Mouse (Mus musculus) forebrain, embryonic 11.5 days (tissue): Measurements from ENCODE around the gene Pts. TPM values are rescaled to one million over a fixed set of nuclear protein-coding genes. Genes with fewer than 3 reads are reported as not detected.

ENCODE experiments used
- ATAC-seq: fragments of 200-750 bp; cut with Nextera tagmentation; replicated peaks from 2 replicates; pipeline ENCODE4 v1.8.0; 2017; ENCODE audit warnings: moderate TSS enrichment; ENCODE audit not compliant: low FRiP score
- DNase-seq: peaks from one replicate; pipeline ENCODE4 v3.0.0-alpha.2; 2017; ENCODE audit warnings: low spot score
- H3K27ac ChIP-seq: fragments of 300-500 bp; sonication (generic); 2 replicates; pipeline ENCODE4 v1.5.1; 2014; ENCODE audit warnings: low read depth, low read length
- H3K27me3 ChIP-seq: fragments of 300-500 bp; sonication (generic); 2 replicates; pipeline ENCODE4 v1.6.1; 2014; ENCODE audit warnings: mild to moderate bottlenecking, low read length, mixed read lengths; ENCODE audit not compliant: control insufficient read depth, insufficient read depth
- H3K36me3 ChIP-seq: fragments of 300-500 bp; sonication (generic); 2 replicates; pipeline ENCODE4 v1.6.1; 2014; ENCODE audit warnings: mild to moderate bottlenecking, low read length, moderate library complexity, mixed read lengths; ENCODE audit not compliant: control insufficient read depth, insufficient read depth
- H3K4me1 ChIP-seq: fragments of 300-500 bp; sonication (generic); replicated peaks from 2 replicates; pipeline ENCODE4 v1.6.1; 2014; ENCODE audit warnings: low read length, mixed read lengths; ENCODE audit not compliant: control insufficient read depth, insufficient read depth
- H3K4me2 ChIP-seq: fragments of 300-500 bp; sonication (generic); 2 replicates; pipeline ENCODE4 v1.6.1; 2014; ENCODE audit warnings: low read depth, mild to moderate bottlenecking, low read length, moderate library complexity, mixed read lengths; ENCODE audit not compliant: severe bottlenecking
- H3K4me3 ChIP-seq: fragments of 300-500 bp; sonication (generic); 2 replicates; pipeline ENCODE4 v1.5.1; 2014; ENCODE audit warnings: low read depth, low read length
- H3K9ac ChIP-seq: fragments of 300-500 bp; sonication (generic); 2 replicates; pipeline ENCODE4 v1.6.1; 2014; ENCODE audit warnings: low read length
- H3K9me3 ChIP-seq: fragments of 300-500 bp; sonication (generic); 2 replicates; pipeline ENCODE4 v1.6.1; 2016; ENCODE audit warnings: low read length, mixed read lengths; ENCODE audit not compliant: control insufficient read depth
- WGBS: fragments of 180-500 bp; shearing (Covaris S2); extraction: QIAGEN DNeasy Blood & Tissue Kit; methylation state at CpG from one replicate; pipeline ENCODE4 v1.1.7; 2014; 5-methylcytosine and 5-hydroxymethylcytosine counted together
- polyA plus RNA-seq: library from polyadenylated mRNA; unstranded; fragments of >200 nt; fragmentation: Nextera tagmentation; extraction: Ambion mirVana; gene quantifications from 2 replicates; pipeline ENCODE4 v1.2.1, GENCODE M21; 2014

The Pts gene
- polyA plus RNA-seq, 1 experiment from 2014 or later: 93.5 TPM

GRCm38 (mm10) chr9:50522574-50522973 lies 6.0 kb downstream of the Pts start:
- no peaks in the 10 kb centered on the region for H3K4me1 ChIP-seq
- no peak overlapping the region for H3K4me3 ChIP-seq
- H3K27ac ChIP-seq: no peak overlapping the region
- H3K36me3 ChIP-seq: no peaks in the 10 kb centered on the region
- H3K27me3 ChIP-seq: no peaks in the 10 kb centered on the region
- no peak overlapping the region for H3K9ac ChIP-seq
- H3K9me3 ChIP-seq: no peaks in the 10 kb centered on the region
- WGBS: 83% methylated on average over 5 of the region's 5 CpGs
- H3K4me2 ChIP-seq: no peak overlapping the region
- no peak for ATAC-seq
- DNase-seq: no peak

GRCm38 (mm10) chr9:50521562-50521961 lies 7.0 kb downstream of the Pts start:
- WGBS: 66% methylated on average over 2 of the region's 2 CpGs
- no peak for DNase-seq

GRCm38 (mm10) chr9:50520748-50521147 lies 7.8 kb downstream of the Pts start:
- 91% methylated on average over 6 of the region's 6 CpGs for WGBS

More at GRCm38 (mm10) chr9:50521562-50521961, 7.0 kb downstream of the Pts start:
- H3K27me3 ChIP-seq: no peaks in the 10 kb centered on the region
- no peaks in the 10 kb centered on the region for H3K36me3 ChIP-seq
- H3K4me3 ChIP-seq: no peak overlapping the region
- no peaks in the 10 kb centered on the region for H3K4me1 ChIP-seq
- H3K27ac ChIP-seq: no peak overlapping the region
- no peak for ATAC-seq
- H3K4me2 ChIP-seq: no peak overlapping the region
- H3K9ac ChIP-seq: no peak overlapping the region
- no peaks in the 10 kb centered on the region for H3K9me3 ChIP-seq

GRCm38 (mm10) chr9:50518781-50519180 lies 9.7 kb downstream of the Pts start:
- Histone ChIP-seq H3K36me3 (no peaks in the 10 kb centered on the region), H3K4me3 (no peak overlapping the region), H3K4me2 (no peak overlapping the region), H3K9ac (no peak overlapping the region), H3K9me3 (no peaks in the 10 kb centered on the region), H3K4me1 (no peaks in the 10 kb centered on the region), H3K27ac (no peak overlapping the region), H3K27me3 (no peaks in the 10 kb centered on the region)
- 13% methylated on average over 2 of the region's 2 CpGs for WGBS
- ATAC-seq: no peak
- peak; percentile 67 for DNase-seq

More at GRCm38 (mm10) chr9:50520748-50521147, 7.8 kb downstream of the Pts start:
- no peak overlapping the region for H3K9ac ChIP-seq
- ATAC-seq: no peak
- no peak overlapping the region for H3K27ac ChIP-seq
- H3K4me1 ChIP-seq: no peaks in the 10 kb centered on the region
- no peak overlapping the region for H3K4me3 ChIP-seq
- no peaks in the 10 kb centered on the region for H3K27me3 ChIP-seq
- H3K4me2 ChIP-seq: no peak overlapping the region
- H3K36me3 ChIP-seq: no peaks in the 10 kb centered on the region
- H3K9me3 ChIP-seq: no peaks in the 10 kb centered on the region
- no peak for DNase-seq

- WGBS: 93% methylated on average over 5 of the region's 5 CpGs
- Histone ChIP-seq H3K27me3 (no peaks in the 10 kb centered on the region), H3K27ac (no peak overlapping the region), H3K9me3 (no peaks in the 10 kb centered on the region), H3K36me3 (no peaks in the 10 kb centered on the region), H3K4me2 (no peak overlapping the region), H3K9ac (no peak overlapping the region), H3K4me1 (no peaks in the 10 kb centered on the region), H3K4me3 (no peak overlapping the region)
- ATAC-seq: no peak
- no peak for DNase-seq
Observed at GRCm38 (mm10) chr9:50515462-50515861, 13.1 kb downstream of the Pts start.

GRCm38 (mm10) chr9:50507570-50507969 lies 21.0 kb downstream of the Pts start:
- Histone ChIP-seq H3K9ac (no peak overlapping the region), H3K4me2 (no peak overlapping the region), H3K36me3 (no peaks in the 10 kb centered on the region), H3K4me1 (no peaks in the 10 kb centered on the region), H3K27me3 (no peaks in the 10 kb centered on the region), H3K4me3 (no peak overlapping the region), H3K27ac (no peak overlapping the region), H3K9me3 (no peaks in the 10 kb centered on the region)
- 84% methylated on average over 7 of the region's 7 CpGs for WGBS
- no peak for DNase-seq
- no peak for ATAC-seq

- H3K36me3 ChIP-seq: no peaks in the 10 kb centered on the region
- no peak overlapping the region for H3K4me3 ChIP-seq
- H3K27ac ChIP-seq: no peak overlapping the region
- no peak overlapping the region for H3K4me2 ChIP-seq
- no peak for DNase-seq
- no peaks in the 10 kb centered on the region for H3K4me1 ChIP-seq
- no peak for ATAC-seq
- WGBS: 76% methylated on average over 6 of the region's 6 CpGs
- no peaks in the 10 kb centered on the region for H3K27me3 ChIP-seq
- no peaks in the 10 kb centered on the region for H3K9me3 ChIP-seq
- no peak overlapping the region for H3K9ac ChIP-seq
Observed at GRCm38 (mm10) chr9:50505405-50505804, 23.1 kb downstream of the Pts start.

- 90% methylated on average over 3 of the region's 3 CpGs for WGBS
- Histone ChIP-seq H3K9ac (no peak overlapping the region), H3K27me3 (no peaks in the 10 kb centered on the region), H3K27ac (no peak overlapping the region), H3K4me3 (no peak overlapping the region), H3K9me3 (no peaks in the 10 kb centered on the region), H3K4me2 (no peak overlapping the region), H3K4me1 (no peaks in the 10 kb centered on the region), H3K36me3 (no peaks in the 10 kb centered on the region)
- no peak for ATAC-seq
- DNase-seq: no peak
Observed at GRCm38 (mm10) chr9:50502949-50503348, 25.6 kb downstream of the Pts start.

GRCm38 (mm10) chr9:50500974-50501501 lies 27.5 kb downstream of the Pts start:
- DNase-seq: peak; percentile 62
- Histone ChIP-seq H3K36me3 (no peaks in the 10 kb centered on the region), H3K27ac (no peak overlapping the region), H3K9ac (no peak overlapping the region), H3K4me3 (peak overlapping the region; percentile 16; the same call in 1 of the 2 replicates), H3K4me2 (peak overlapping the region; percentile 42), H3K4me1 (no peaks in the 10 kb centered on the region), H3K9me3 (no peaks in the 10 kb centered on the region), H3K27me3 (no peaks in the 10 kb centered on the region)
- ATAC-seq: peak; percentile 82; the same call in 1 of the 2 replicates
- WGBS: 30% methylated on average over 14 of the region's 14 CpGs
